Mouse (Mus musculus): Measurements from ENCODE around the gene Gon4l. TPM values are rescaled to one million over a fixed set of nuclear protein-coding genes. Genes with fewer than 3 reads are reported as not detected.

Gon4l gene
- polyA plus RNA-seq, 1 experiment from 2014 or later = 13.6 TPM

Other genes with a start within 250 kb of the Gon4l start
- 82.2 and 89.3 TPM in 2 replicates for gene Arhgef2, start 229.3 kb upstream of the Gon4l start, polyA plus RNA-seq (2014; fragmentation: Nextera tagmentation; extraction: Ambion mirVana)
- not detected in 2 replicates for gene Rxfp4, start 182.1 kb upstream of the Gon4l start, polyA plus RNA-seq (2014; fragmentation: Nextera tagmentation; extraction: Ambion mirVana)
- 101 and 104 TPM in 2 replicates for gene Khdc4, start 149.4 kb upstream of the Gon4l start, polyA plus RNA-seq (2014; fragmentation: Nextera tagmentation; extraction: Ambion mirVana)
- 41.4 and 41.7 TPM in 2 replicates for gene Rit1, start 118.4 kb upstream of the Gon4l start, polyA plus RNA-seq (2014; fragmentation: Nextera tagmentation; extraction: Ambion mirVana)
- 51.5 and 59.1 TPM in 2 replicates for gene Syt11, start 60.1 kb upstream of the Gon4l start, polyA plus RNA-seq (2014; fragmentation: Nextera tagmentation; extraction: Ambion mirVana)
- gene Msto1, start 78.8 kb downstream of the Gon4l start, polyA plus RNA-seq (2014; fragmentation: Nextera tagmentation; extraction: Ambion mirVana) = 49.2 and 53.8 TPM in 2 replicates
- 14.1 and 15.2 TPM in 2 replicates for gene Ash1l, start 115.4 kb downstream of the Gon4l start, polyA plus RNA-seq (2014; fragmentation: Nextera tagmentation; extraction: Ambion mirVana)
- gene Dap3, start 116.0 kb downstream of the Gon4l start, polyA plus RNA-seq (2014; fragmentation: Nextera tagmentation; extraction: Ambion mirVana) = 171 and 173 TPM in 2 replicates